Mouse (Mus musculus) kidney, embryonic 16.5 days (tissue): ENCODE results near the gene Ccdc144b. TPM values are rescaled to one million over a fixed set of nuclear protein-coding genes. Genes with fewer than 3 reads are reported as not detected.
A peak's percentile ranks its signal among the peaks of the same experiment; 100 is the strongest.

Experiments used
- ATAC-seq: fragments of 200-750 bp; cut with Nextera tagmentation; 2 replicates; pipeline ENCODE4 v1.8.0; 2017; ENCODE audit warnings: moderate TSS enrichment; ENCODE audit not compliant: low FRiP score, low TSS enrichment
- H3K27ac ChIP-seq: fragments of 300-500 bp; sonication (generic); 2 replicates; pipeline ENCODE4 v1.5.1; 2014; ENCODE audit warnings: low read length
- H3K27me3 ChIP-seq: fragments of 300-500 bp; sonication (generic); 2 replicates; pipeline ENCODE4 v1.6.1; 2014; ENCODE audit warnings: low read length, control low read depth, mixed read lengths; ENCODE audit not compliant: insufficient read depth
- H3K36me3 ChIP-seq: fragments of 300-500 bp; sonication (generic); 2 replicates; pipeline ENCODE4 v1.6.1; 2014; ENCODE audit warnings: low read length, control low read depth, mixed read lengths; ENCODE audit not compliant: insufficient read depth
- H3K4me1 ChIP-seq: fragments of 300-500 bp; sonication (generic); 2 replicates; pipeline ENCODE4 v1.6.1; 2014; ENCODE audit warnings: low read length, control low read depth, mixed read lengths; ENCODE audit not compliant: insufficient read depth
- H3K4me2 ChIP-seq: fragments of 300-500 bp; sonication (generic); replicated peaks from 2 replicates; pipeline ENCODE4 v1.6.1; 2014; ENCODE audit warnings: low read depth, low read length
- H3K4me3 ChIP-seq: fragments of 300-500 bp; sonication (generic); 2 replicates; pipeline ENCODE4 v1.5.1; 2014; ENCODE audit warnings: mild to moderate bottlenecking, low read length
- H3K9ac ChIP-seq: fragments of 300-500 bp; sonication (generic); replicated peaks from 2 replicates; pipeline ENCODE4 v1.6.1; 2014; ENCODE audit warnings: low read length
- H3K9me3 ChIP-seq: fragments of 300-500 bp; sonication (generic); 2 replicates; pipeline ENCODE4 v1.6.1; 2016; ENCODE audit warnings: low read length, control low read depth
- WGBS: fragments of 180-500 bp; shearing (Covaris S2); extraction: QIAGEN DNeasy Blood & Tissue Kit; methylation state at CpG from one replicate; pipeline ENCODE4 v1.1.7; 2014; 5-methylcytosine and 5-hydroxymethylcytosine counted together
- polyA plus RNA-seq: library from polyadenylated mRNA; unstranded; fragments of >200 nt; fragmentation: Nextera tagmentation; extraction: Ambion mirVana; gene quantifications from 2 replicates; pipeline ENCODE4 v1.2.1, GENCODE M21; 2015

Gene Ccdc144b
- polyA plus RNA-seq, 1 experiment from 2014 or later = not detected

DNA sequence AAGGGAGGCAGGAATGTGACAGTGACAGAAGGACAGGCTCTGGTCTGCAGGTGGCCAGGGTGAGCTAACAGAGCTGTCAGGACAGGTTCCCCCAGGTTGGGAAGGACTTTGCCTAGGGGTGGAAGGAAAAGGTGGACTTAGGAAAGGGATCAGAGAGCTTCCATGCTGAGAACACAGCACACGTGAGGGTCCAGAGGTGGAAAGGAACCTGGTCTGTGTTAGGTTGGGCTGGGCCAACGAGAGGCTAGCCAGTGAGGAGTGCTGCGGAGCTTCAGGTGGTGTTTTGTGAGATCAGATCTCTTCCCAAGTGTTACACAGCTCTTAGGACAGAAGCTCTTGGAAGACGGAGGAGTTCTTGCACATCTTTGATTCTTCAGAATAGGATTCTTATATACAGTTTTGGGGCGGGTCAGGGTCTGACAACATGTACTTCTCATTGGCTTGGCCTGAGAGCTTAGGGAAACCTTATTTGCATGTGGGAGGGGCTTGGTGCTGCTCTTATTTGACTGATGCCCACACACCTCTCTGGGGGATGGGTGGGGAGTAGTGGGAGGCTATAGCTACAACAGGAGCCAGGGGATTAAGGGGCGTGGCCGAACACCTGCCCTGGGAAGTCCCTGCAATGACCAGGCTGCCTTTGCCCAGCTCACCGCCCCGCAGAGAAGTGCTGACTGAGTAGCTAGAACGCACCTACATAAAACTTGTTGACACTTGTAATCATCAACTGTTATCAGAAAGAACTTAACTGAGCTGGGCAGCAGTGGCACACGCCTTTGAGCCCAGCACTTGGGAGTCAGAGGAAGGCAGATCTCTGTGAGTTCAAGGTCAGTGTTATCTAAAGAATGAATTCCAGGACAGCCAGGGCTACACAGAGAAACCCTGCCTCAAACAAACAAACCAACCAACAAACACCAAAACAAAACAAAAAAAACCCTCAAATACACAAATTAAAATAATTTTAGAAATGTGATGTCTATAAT lies 58.5 kb downstream of the Ccdc144b start:
- ATAC-seq = peak; percentile 35; the same call in 1 of the 2 replicates
- no peaks in the 10 kb centered on the region for H3K4me1 ChIP-seq

DNA sequence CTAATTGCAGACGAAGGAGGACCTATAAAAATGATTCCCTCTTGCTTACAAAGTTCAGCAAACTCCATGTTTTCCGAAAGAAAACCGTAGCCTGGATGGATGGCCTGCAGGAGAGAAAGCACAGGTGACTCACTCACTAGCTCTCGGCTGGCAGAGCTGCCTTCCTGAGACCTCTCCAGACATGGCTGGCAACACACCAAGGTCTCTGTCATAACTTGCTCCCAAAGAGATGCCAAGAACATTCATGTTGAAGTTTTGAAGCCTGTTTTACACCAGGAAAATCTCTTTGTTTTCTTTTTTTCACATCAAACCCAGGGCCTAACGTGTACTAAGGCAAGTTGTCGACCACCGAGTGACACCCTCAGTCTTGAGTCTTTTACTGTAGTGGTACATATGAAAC lies 62.6 kb downstream of the Ccdc144b start:
- H3K9ac ChIP-seq = no peak overlapping the region
- no peak for ATAC-seq
- H3K27ac ChIP-seq = no peak overlapping the region
- no peaks in the 10 kb centered on the region for H3K4me1 ChIP-seq
- H3K27me3 ChIP-seq = no peaks in the 10 kb centered on the region
- H3K9me3 ChIP-seq = no peaks in the 10 kb centered on the region
- H3K4me3 ChIP-seq = no peak overlapping the region
- peaks cover 48% of the 10 kb centered on the region for H3K36me3 ChIP-seq
- H3K4me2 ChIP-seq = no peak overlapping the region
- 91% methylated on average over 7 of the region's 7 CpGs for WGBS

More for the DNA sequence above, 58.5 kb downstream of the Ccdc144b start:
- Histone ChIP-seq H3K36me3 (peaks cover 15% of the 10 kb centered on the region), H3K27ac (no peak overlapping the region), H3K4me2 (no peak overlapping the region), H3K9me3 (no peaks in the 10 kb centered on the region), H3K9ac (no peak overlapping the region), H3K4me3 (no peak overlapping the region), H3K27me3 (no peaks in the 10 kb centered on the region)
- WGBS = 75% methylated on average over 11 of the region's 11 CpGs

DNA sequence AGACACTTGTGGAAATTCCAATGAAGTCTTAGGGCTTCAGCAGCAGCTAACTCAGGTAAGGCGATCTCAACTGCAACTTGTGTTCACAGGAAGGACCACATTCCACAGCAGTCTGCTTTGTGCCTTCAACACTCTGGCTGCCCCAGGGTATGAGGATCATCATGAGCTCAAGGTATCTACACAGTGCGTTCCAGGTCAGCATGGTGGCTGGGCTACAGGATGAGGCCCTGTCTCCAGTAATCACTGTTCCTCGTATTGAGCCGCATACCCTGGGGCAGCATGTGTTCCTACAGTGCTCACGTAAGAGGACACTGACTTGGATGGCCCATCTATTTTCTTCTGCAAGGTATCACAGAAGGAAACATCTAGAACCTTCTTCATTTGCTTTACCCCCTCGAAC lies 65.3 kb downstream of the Ccdc144b start:
- Histone ChIP-seq H3K9me3 (no peaks in the 10 kb centered on the region), H3K36me3 (peaks cover 53% of the 10 kb centered on the region), H3K27me3 (no peaks in the 10 kb centered on the region), H3K9ac (no peak overlapping the region), H3K4me3 (no peak overlapping the region), H3K27ac (no peak overlapping the region), H3K4me1 (no peaks in the 10 kb centered on the region), H3K4me2 (no peak overlapping the region)
- no peak for ATAC-seq
- WGBS = 95% methylated on average over 6 of the region's 6 CpGs

DNA sequence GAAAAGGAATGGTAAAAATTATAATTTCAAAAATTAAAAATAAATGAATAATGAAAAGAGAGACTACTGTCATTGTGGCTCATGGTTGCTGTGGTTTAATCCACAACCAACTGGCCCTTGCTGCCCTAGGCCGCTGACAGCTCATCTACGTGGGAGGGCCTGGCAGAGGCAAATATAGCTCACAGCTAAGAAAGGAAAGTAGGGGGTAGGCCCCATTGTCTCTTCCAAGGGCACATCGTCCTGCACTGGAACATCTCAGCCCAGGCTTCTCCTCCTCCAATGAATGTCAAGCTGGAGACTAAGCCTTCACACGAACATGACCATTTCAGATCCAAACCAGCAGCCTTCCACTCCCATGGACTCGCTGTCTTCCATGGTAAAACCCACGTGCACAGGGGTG lies 67.1 kb downstream of the Ccdc144b start:
- H3K36me3 ChIP-seq = peaks cover 62% of the 10 kb centered on the region
- no peaks in the 10 kb centered on the region for H3K9me3 ChIP-seq
- no peaks in the 10 kb centered on the region for H3K27me3 ChIP-seq
- H3K27ac ChIP-seq = no peak overlapping the region
- H3K9ac ChIP-seq = no peak overlapping the region
- ATAC-seq = no peak
- no peak overlapping the region for H3K4me3 ChIP-seq
- H3K4me2 ChIP-seq = no peak overlapping the region
- H3K4me1 ChIP-seq = no peaks in the 10 kb centered on the region
- 94% methylated on average over 6 of the region's 6 CpGs for WGBS

GRCm38 (mm10) chr3:35973551-35973950 lies 79.8 kb downstream of the Ccdc144b start:
- peaks cover 32% of the 10 kb centered on the region for H3K36me3 ChIP-seq
- 74% methylated on average over 7 of the region's 7 CpGs for WGBS
- H3K9me3 ChIP-seq = no peaks in the 10 kb centered on the region
- no peaks in the 10 kb centered on the region for H3K4me1 ChIP-seq
- H3K27me3 ChIP-seq = no peaks in the 10 kb centered on the region
- no peak overlapping the region for H3K9ac ChIP-seq
- no peak for ATAC-seq
- no peak overlapping the region for H3K27ac ChIP-seq
- no peak overlapping the region for H3K4me2 ChIP-seq
- H3K4me3 ChIP-seq = no peak overlapping the region

DNA sequence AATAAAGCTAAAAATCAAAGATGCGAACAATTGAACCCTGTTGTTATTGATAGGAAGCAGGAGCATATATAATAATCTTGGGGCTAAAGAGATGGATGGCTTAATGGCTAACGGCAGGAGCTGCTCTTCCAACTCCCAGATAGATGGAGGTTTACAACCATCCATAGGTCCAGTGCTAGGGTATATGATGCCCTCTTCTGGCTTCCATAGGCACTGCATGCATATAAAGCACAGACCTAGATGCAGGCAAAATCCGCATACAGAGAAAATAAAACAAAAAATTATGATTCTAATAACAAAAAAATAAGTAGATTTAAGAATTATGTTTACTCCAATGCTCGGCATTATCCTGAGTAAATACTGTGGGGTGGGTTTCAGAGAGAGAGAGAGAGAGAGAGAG lies 80.4 kb downstream of the Ccdc144b start:
- Histone ChIP-seq H3K27ac (no peak overlapping the region), H3K4me3 (no peak overlapping the region), H3K9ac (no peak overlapping the region), H3K9me3 (no peaks in the 10 kb centered on the region), H3K4me2 (no peak overlapping the region), H3K36me3 (peaks cover 32% of the 10 kb centered on the region), H3K4me1 (no peaks in the 10 kb centered on the region), H3K27me3 (no peaks in the 10 kb centered on the region)
- ATAC-seq = no peak
- WGBS = 83% methylated on average over 4 of the region's 4 CpGs

DNA sequence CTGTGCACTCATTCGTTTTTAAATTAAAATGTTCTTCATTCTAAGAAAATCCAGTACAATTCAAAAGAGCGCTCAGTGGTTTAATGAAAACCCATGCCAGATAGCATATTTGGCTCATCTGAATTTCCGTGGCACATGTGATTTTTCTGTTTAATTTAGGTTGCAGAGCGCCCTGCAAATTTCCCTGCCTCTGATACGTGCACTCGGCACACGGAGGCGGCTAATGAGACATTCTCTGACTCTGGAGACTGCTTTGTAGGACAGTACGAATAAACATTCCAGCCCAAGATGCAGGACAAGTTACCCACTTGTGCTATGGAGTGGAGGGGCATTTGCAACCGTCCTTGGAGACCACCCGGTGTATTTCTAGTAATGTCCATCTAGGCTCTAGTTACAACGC lies 82.2 kb downstream of the Ccdc144b start:
- Histone ChIP-seq H3K27me3 (no peaks in the 10 kb centered on the region), H3K4me2 (no peak overlapping the region), H3K27ac (no peak overlapping the region), H3K9ac (no peak overlapping the region), H3K4me1 (no peaks in the 10 kb centered on the region), H3K9me3 (no peaks in the 10 kb centered on the region), H3K4me3 (no peak overlapping the region), H3K36me3 (peaks cover 30% of the 10 kb centered on the region)
- ATAC-seq = no peak
- WGBS = 93% methylated on average over 12 of the region's 12 CpGs

DNA sequence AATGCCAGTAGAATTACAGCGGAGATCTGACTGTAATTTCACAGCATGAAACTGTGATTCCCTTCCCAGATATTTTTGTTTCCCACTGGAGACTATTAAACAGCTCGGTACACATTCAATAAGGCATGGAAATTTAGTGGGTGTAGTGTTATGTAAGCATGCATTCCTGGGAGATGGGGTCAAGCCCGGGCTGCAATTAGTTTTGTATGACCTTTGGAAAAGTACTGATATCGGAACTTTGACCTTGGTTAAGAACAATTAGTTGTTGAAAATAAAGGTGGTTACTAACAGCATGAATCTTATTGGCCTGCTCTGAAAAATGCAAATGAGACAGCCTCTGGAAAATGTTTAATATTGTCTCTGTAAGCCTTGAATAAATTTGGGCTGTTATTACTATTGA lies 82.9 kb downstream of the Ccdc144b start:
- H3K36me3 ChIP-seq = peaks cover 24% of the 10 kb centered on the region
- no peaks in the 10 kb centered on the region for H3K4me1 ChIP-seq
- no peak overlapping the region for H3K27ac ChIP-seq
- no peak overlapping the region for H3K9ac ChIP-seq
- ATAC-seq = no peak
- no peaks in the 10 kb centered on the region for H3K27me3 ChIP-seq
- 80% methylated on average over 4 of the region's 4 CpGs for WGBS
- no peak overlapping the region for H3K4me2 ChIP-seq
- H3K4me3 ChIP-seq = no peak overlapping the region
- H3K9me3 ChIP-seq = no peaks in the 10 kb centered on the region

GRCm38 (mm10) chr3:35967366-35967921 lies 85.9 kb downstream of the Ccdc144b start:
- H3K27me3 ChIP-seq = no peaks in the 10 kb centered on the region
- peaks cover 33% of the 10 kb centered on the region for H3K36me3 ChIP-seq
- no peak overlapping the region for H3K4me3 ChIP-seq
- H3K4me2 ChIP-seq = no peak overlapping the region
- no peaks in the 10 kb centered on the region for H3K9me3 ChIP-seq
- no peak overlapping the region for H3K9ac ChIP-seq
- 91% methylated on average over 8 of the region's 8 CpGs for WGBS
- no peak for ATAC-seq
- no peaks in the 10 kb centered on the region for H3K4me1 ChIP-seq
- H3K27ac ChIP-seq = no peak overlapping the region

- Histone ChIP-seq H3K27me3 (no peaks in the 10 kb centered on the region), H3K4me1 (no peaks in the 10 kb centered on the region), H3K36me3 (peaks cover 26% of the 10 kb centered on the region), H3K9ac (no peak overlapping the region), H3K4me2 (no peak overlapping the region), H3K4me3 (no peak overlapping the region), H3K27ac (no peak overlapping the region), H3K9me3 (no peaks in the 10 kb centered on the region)
- ATAC-seq = no peak
- whole genome bisulfite sequencing = 93% methylated on average over 2 of the region's 2 CpGs
These were observed 86.9 kb downstream of the Ccdc144b start for GRCm38 (mm10) chr3:35966493-35966892.
